Mouse (Mus musculus) kidney, adult 9 months (tissue): ENCODE data around the gene Foxp1.

Experiments used
- DNase-seq: peaks from one replicate; pipeline ENCODE4 v3.0.0; 2022

Gene Foxp1

DNA sequence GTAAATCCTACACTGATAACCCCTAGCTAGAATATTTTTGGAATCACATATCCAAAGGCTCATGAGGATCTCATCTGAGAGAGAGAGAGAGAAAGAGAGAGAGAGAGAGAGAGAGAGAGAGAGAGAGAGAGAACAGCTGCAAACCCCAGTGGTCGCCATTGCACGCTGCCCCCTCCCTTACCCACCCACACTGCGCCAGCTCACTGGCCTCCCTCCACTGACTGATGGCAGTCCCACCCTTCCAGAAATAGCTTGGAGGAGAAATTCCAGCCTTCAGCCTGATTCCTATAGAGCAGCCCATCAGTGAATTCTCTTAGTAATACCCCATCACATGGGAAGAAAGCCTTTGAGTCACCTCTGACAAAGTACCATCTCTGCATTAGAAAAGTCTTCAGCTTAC, 271.3 kb downstream of the Foxp1 start:
- DNase-seq = no peak

DNA sequence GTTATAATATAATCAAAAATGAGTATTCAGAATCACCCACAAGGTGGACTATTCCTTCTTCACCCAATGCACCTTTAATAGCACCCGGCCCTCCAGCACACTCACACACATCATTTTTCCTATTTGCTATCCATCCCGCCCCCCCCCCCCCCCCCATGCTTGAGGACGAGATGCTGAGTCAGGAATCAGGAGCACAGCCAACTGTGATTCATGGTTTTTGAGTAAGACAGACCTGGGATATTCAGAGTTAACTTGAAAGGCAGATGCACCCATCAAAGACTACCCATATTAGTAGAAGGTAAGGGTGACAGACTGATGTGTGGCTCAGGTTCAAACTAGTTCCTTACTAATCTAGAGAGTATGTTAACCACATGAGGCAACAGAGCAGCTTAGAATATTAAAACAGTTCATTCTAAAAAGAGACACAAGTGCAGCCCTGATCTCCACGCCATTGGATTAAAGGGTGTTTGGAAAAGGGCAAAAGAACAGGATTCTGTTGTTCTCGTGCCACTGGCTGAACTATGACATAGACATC, 273.0 kb downstream of the Foxp1 start:
- no peak for DNase-seq

DNA sequence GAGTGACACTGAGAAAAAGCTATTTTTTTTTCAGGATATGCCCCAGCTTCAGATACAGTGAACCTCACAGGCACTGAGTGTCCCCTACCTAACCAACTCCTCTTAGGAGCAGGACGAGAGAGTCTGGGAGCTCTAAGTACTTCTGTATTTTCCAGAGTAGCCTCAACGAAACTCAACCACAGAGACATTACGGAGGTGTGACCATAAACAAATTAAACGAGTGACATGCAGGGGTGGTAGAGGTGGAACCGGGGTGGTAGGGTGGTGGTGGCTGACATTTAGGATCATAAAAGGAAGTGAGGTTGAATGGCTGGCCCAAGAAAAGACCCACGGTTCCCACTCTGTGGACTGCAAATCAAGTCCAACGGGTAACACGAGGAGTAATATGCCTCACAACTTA, 274.1 kb downstream of the Foxp1 start:
- DNase-seq = no peak

DNA sequence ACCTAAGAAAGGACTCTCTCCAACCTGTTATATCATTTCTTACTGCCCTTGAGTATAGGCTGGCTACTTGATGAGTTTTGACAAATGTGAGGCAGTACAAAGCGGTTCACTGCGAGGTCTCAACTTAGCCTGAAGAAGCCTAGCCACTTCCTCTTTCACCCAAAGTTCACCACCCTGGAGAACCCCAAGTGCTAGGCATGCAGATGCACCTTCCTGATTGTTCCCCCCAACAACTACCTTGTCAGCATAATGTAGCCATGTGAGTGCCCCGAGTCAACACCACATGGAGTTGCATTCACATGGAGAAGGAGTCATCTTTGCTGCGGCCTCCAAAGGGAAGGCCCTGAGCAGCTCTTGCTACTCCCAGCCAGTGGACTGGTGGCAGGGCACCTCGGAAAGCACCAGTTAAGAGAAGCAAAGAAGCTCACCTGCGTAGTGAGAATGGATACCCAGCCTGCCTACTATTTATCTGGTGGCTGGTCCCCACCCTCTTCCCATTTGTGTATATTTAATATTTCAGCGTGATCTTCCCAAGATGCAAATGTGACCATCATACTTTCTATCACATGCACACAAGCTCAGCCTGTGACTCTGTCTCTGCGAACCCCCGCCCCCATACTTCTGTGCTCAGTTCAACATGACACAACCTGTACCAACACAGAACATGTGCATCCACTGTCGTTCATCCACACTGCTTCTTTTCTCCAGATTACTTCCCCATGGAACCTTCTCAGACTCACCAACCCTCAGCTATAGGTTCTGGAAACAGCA, 280.7 kb downstream of the Foxp1 start:
- DNase-seq = no peak

DNA sequence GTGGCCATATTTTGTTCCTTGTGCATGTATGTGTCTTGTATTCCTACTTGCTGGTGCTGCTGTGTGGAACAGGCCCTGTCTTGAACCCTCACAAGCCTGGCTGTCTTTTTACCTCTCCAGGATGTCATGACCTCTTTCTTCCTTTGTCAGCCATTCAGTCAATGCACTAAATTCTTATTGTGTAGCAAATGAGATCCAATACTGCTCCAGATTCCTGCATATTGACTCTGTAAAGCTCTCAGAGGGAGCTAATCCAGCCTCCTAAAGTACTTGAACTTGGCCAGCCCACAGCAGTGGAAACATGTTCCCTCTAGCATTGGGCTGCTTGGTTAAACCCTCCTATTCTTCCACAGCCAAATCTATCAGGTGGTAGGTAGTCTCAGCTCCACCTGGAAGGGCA, 281.8 kb downstream of the Foxp1 start:
- DNase-seq = no peak

DNA sequence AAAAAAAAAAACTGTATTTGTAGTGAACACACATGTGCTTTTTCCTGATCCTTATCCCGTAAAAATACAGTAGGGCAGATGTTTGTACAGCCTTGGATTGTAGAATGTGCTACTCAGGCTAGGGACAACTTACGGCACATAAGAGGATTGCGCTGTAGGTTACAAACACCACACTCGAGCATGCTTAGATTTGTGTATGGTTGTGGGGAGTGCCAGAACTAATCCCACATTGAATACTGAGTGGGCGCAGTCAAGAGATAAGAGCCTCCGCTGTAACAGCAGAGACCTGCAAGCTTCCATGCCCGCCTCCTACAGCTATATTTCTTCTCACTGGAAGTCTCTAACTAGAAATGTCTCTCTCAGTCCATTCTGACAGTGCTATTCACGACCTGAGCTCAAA, 286.9 kb downstream of the Foxp1 start:
- no peak for DNase-seq

- no peak for DNase-seq
Measured at GRCm38 (mm10) chr6:99233411-99233810, 289.1 kb downstream of the Foxp1 start.

DNA sequence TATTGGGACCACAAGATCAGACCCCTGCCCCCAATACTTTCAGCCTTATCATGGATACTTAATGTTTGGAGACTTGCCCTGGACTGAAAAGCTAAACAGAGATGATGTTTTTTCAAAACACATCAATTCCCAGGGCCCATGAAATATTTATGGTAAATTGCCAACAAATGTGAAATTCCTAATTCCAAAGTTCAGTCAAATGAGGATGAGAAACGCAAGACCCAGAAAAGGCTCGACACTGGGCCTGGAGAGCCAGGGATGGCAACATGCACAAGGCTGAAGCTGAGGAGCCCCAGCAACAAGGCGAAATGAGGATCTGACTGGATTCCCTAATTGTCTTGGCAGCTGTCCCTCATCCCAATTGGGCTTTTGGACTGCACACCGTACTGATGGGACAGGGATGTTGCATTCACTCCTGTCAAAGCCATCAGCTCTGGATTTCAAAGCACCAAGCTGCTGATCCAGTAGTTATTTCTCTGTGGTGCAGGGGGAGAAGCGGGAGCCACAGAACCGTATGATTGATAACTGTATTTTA, 294.1 kb downstream of the Foxp1 start:
- no peak for DNase-seq

GRCm38 (mm10) chr6:99221147-99221546, 301.4 kb downstream of the Foxp1 start:
- no peak for DNase-seq

- no peak for DNase-seq
Measured at GRCm38 (mm10) chr6:99220472-99220871, 302.0 kb downstream of the Foxp1 start.

- no peak for DNase-seq
Measured at GRCm38 (mm10) chr6:99217846-99218245, 304.7 kb downstream of the Foxp1 start.

- no peak for DNase-seq
Measured at GRCm38 (mm10) chr6:99217155-99217554, 305.4 kb downstream of the Foxp1 start.

DNA sequence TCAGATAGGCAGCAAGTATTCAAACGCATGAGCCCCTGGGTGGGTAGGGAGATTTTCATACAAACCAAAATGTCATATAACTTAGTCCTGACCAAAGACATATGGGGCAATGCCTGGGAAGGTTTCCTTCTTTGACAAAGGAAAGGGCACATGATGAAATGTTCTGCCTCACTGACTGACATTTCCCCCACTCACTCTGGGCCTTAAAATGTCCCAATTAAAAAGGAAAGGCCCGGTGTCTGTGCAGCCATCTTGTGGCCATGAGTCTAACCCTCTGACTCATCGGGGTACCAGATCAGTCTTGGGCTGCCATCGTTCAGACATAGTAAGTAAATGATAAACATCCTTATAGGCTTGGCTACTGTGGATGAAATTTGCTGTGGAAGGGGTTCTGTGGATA, 310.1 kb downstream of the Foxp1 start:
- DNase-seq = no peak

DNA sequence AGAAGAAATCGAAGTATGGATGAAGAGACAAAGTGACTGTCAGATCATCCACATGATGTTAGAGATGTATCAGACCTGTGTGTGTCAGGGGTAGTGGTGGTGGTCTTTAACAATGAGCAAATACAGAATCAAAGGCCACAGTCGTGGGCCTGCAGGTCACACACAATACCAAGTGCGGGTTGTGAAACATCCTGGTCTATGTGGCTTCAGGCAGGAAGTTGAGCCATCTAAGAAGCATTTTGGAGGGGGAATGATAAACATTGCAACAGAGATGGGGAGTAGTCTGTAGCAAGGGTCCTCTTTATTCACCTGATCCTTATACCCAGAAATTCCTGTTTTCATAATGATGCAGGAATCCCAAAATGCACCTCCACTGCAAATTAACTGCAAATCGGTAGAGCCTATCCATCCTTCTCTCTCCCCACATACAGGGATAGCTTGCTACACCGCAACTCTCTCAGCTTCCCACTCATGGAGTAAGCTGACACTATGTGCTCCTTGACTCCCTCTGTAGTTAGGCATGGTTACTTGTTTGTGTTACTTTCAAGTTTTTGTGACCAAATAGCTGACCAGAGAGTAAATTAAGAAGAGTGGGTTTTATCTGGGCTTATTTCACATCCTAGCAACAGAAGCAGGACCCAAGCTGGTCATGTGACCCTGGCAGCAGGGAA, 310.7 kb downstream of the Foxp1 start:
- no peak for DNase-seq

DNA sequence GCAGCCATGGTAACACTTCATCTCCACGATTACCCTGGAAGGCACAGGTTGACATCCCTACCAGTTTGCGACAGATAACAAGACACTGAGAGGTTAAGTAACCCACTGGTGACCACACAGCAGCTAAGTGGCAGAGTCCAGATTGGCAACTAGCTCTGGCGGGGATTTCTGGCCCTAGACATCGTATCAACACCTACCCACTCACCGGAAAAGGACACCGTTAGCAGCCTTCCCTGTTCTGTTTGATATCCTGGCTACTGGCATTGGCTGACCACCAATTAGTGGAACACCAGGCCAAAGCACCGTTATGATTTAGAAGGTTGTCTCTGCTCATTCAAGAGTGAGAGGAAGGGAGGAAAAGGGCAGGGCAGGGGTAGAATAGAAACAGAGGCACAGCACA, 312.4 kb downstream of the Foxp1 start:
- DNase-seq = no peak

DNA sequence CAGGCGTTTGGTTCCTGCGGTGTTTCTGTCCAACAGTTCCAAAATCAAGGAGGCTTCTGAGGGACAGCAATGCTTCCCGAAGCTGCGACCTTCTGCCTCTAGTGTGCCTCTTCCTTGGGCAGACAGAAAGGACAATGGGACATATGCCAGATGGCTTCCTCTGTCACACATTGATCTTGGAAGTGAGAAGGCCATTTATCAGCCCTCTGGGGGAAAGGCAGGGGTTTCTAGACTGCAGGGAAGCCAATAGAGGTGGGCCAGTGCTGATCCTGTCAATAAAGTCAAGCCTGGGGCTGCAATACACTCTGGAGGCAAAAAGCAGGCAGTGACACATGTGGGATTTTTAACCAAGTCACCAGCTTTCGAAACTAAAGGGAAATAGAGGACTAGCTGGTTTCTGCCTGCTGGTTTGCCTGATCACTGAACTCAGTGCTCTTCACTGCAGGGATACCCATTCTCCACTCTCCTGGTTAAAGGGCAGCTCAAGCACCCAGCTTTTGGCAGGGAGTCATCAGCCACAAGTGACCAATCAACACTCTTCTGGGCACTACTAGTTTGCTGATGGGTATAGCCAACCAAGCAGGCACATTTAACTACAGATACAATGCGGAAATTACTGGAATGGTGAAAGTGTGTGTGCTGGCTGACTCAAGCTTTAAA, 315.2 kb downstream of the Foxp1 start:
- no peak for DNase-seq

DNA sequence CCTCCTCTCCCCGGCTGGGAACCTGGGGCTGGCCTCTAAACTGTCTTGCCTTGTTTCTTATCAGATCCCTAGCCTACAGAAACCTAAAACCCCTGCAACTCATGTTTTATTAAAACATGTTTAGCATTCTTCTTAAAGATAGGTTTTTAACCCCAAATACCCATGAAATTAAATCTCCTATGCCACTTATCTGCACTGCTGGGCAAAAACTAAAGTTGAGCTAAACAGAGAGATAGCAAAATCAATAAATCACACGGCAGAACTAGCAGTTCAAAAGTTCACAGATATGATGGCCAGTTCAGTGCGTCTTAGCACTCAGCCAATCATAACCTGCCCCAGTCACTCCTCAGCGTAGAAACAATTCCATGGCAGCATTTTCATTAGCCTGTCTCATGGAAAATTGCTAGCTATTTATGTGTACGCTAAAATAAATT, 316.1 kb downstream of the Foxp1 start:
- DNase-seq = no peak

GRCm38 (mm10) chr6:99205587-99206436, 316.7 kb downstream of the Foxp1 start:
- DNase-seq = no peak

- no peak for DNase-seq
Measured at GRCm38 (mm10) chr6:99204780-99205586, 317.5 kb downstream of the Foxp1 start.

DNA sequence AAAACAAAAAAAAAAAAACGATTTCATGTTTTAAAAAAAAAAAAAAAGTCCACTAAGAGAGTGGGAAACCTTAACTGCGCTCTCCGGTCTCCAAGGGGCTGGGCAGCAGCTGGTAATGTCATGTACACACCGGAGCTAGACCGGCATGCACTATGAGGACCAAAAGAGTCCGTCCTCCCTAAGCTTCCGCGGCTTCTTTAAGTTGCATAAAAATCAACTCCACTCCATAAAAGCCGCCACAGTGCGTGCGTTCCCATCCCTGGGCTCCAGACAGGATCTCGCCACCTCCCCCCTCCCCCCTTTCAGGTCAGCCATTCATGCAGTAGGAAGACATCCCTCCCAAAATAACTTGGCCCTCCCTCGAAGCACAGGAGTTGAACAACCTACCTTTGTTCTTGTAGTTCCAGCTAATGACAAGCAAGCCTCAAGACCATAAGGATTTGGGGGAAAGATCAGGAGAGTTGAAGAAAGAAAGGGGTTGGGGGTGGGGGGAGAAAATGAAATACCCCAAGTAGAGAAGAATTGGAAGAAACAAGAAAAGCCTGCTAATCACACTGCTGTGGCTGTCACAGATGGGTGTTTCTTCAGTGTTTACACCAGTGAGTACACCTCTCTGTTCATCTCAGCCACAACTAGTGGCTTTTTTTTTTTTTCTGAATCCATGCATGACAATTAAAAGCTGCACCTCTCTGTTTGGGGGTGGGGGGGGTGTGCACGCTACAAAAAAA, 318.3 kb downstream of the Foxp1 start:
- DNase-seq = no peak

DNA sequence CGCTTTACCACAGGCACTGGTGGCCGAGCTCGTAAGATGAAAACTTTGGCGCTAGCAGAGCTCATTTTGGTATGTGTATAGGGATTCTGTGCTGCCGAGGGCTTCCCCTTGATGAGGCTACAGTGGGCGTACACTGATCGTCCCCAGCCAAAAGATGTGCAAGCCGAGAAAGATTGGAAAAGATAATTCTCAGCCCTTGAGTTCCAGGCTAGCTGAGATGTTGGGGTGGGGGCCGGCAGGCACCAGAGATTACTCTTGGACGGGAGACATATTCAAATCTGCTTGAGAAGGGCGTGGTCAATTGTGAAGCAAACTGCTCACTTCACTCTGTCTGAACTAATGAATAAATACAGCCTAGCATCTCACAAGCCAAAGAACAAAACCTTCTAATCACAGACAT, 319.3 kb downstream of the Foxp1 start:
- no peak for DNase-seq
